Mouse (Mus musculus) C2C12 (cell line): ENCODE data around the gene L3mbtl4. TPM values are rescaled to one million over a fixed set of nuclear protein-coding genes. Genes with fewer than 3 reads are reported as not detected.

Experiments used
- H3K27me3 ChIP-seq: one replicate; pipeline ENCODE4 v1.6.1; 2011; ENCODE audit not compliant: control insufficient read depth, insufficient read depth, insufficient read length
- H3K36me3 ChIP-seq: one replicate; pipeline ENCODE4 v1.6.1; 2011; ENCODE audit not compliant: control insufficient read depth, insufficient read depth
- H3K4me3 ChIP-seq: one replicate; pipeline ENCODE4 v1.5.1; 2011; ENCODE audit warnings: mild to moderate bottlenecking, control low read depth; ENCODE audit not compliant: poor library complexity, insufficient read depth, severe bottlenecking
- H3K79me2 ChIP-seq: one replicate; pipeline ENCODE4 v1.6.1; 2011; ENCODE audit not compliant: control insufficient read depth, insufficient read depth
- H3K79me3 ChIP-seq: one replicate; pipeline ENCODE4 v1.6.1; 2011; ENCODE audit warnings: low read depth, control low read depth
- H3ac ChIP-seq: one replicate; pipeline ENCODE3; 2011; ENCODE audit warnings: low read depth; ENCODE audit not compliant: control insufficient read depth, insufficient read length
- CEBPB ChIP-seq: IDR thresholded peaks from one replicate; pipeline ENCODE4 v1.6.1; 2011; ENCODE audit warnings: low read depth, mild to moderate bottlenecking, control low read depth, moderate library complexity
- CTCF ChIP-seq: IDR thresholded peaks from one replicate; pipeline ENCODE4 v1.5.1; 2011; ENCODE audit not compliant: control insufficient read depth, insufficient read depth, insufficient read length
- FOSL1 ChIP-seq: IDR thresholded peaks from one replicate; pipeline ENCODE4 v1.8.0; 2011; ENCODE audit warnings: mild to moderate bottlenecking, low read length; ENCODE audit not compliant: poor library complexity, insufficient read depth, severe bottlenecking
- MAX ChIP-seq: IDR thresholded peaks from one replicate; pipeline ENCODE4 v1.6.1; 2011; ENCODE audit warnings: mild to moderate bottlenecking, control low read depth
- MYOD1 ChIP-seq: IDR thresholded peaks from one replicate; pipeline ENCODE4 v1.6.1; 2011; ENCODE audit warnings: low read depth; ENCODE audit not compliant: control insufficient read depth, insufficient read length
- MYOG ChIP-seq: IDR thresholded peaks from one replicate; pipeline ENCODE4 v1.6.1; 2011; ENCODE audit not compliant: control insufficient read depth, insufficient read length; ENCODE audit errors: extremely low read depth
- USF1 ChIP-seq: IDR thresholded peaks from one replicate; pipeline ENCODE4 v1.6.1; 2011; ENCODE audit warnings: low read depth, mild to moderate bottlenecking, control low read depth, moderate library complexity
- polyA plus RNA-seq: library from polyadenylated mRNA; unstranded; fragments of >200 nt; fragmentation: generic; extraction: Trizol; gene quantifications from one replicate; pipeline ENCODE4 v1.2.1, GENCODE M21; 2012; ENCODE audit warnings: missing spikeins

The L3mbtl4 gene
- polyA plus RNA-seq, 1 experiment = not detected

GRCm38 (mm10) chr17:68672088-68672504 is 398.5 kb downstream of the L3mbtl4 start:
- H3K79me2 ChIP-seq = no peaks in the 10 kb centered on the region
- H3K36me3 ChIP-seq = no peaks in the 10 kb centered on the region
- H3ac ChIP-seq = no peak overlapping the region
- no peaks in the 10 kb centered on the region for H3K79me3 ChIP-seq
- no peak overlapping the region for H3K4me3 ChIP-seq
- no peaks in the 10 kb centered on the region for H3K27me3 ChIP-seq
- TF ChIP-seq MYOD1 = no peak
- no peak for TF ChIP-seq FOSL1
- TF ChIP-seq MAX = no peak
- TF ChIP-seq CTCF = no peak
- no peak for TF ChIP-seq MYOG
- TF ChIP-seq CEBPB = no peak
- no peak for TF ChIP-seq USF1

- H3K79me2 ChIP-seq = no peaks in the 10 kb centered on the region
- TF ChIP-seq MYOD1 (no peak), USF1 (no peak), MYOG (no peak), CEBPB (no peak), FOSL1 (no peak), CTCF (no peak), MAX (no peak)
- H3K4me3 ChIP-seq = no peak overlapping the region
- H3ac ChIP-seq = no peak overlapping the region
- H3K79me3 ChIP-seq = no peaks in the 10 kb centered on the region
- H3K27me3 ChIP-seq = no peaks in the 10 kb centered on the region
- no peaks in the 10 kb centered on the region for H3K36me3 ChIP-seq
Observed at GRCm38 (mm10) chr17:68710701-68711100, 437.1 kb downstream of the L3mbtl4 start.

GRCm38 (mm10) chr17:68711350-68711749 is 437.8 kb downstream of the L3mbtl4 start:
- Histone ChIP-seq H3K4me3 (no peak overlapping the region), H3K36me3 (no peaks in the 10 kb centered on the region), H3K79me3 (no peaks in the 10 kb centered on the region), H3ac (no peak overlapping the region), H3K79me2 (no peaks in the 10 kb centered on the region), H3K27me3 (no peaks in the 10 kb centered on the region)
- TF ChIP-seq CEBPB (no peak), CTCF (no peak), MYOG (no peak), MYOD1 (no peak)

- Histone ChIP-seq H3K4me3 (no peak overlapping the region), H3K36me3 (no peaks in the 10 kb centered on the region), H3K27me3 (no peaks in the 10 kb centered on the region), H3ac (no peak overlapping the region), H3K79me3 (no peaks in the 10 kb centered on the region), H3K79me2 (no peaks in the 10 kb centered on the region)
- TF ChIP-seq MYOD1 = no peak
- TF ChIP-seq FOSL1 = no peak
- TF ChIP-seq MYOG = no peak
- TF ChIP-seq USF1 = no peak
- TF ChIP-seq CEBPB = no peak
- no peak for TF ChIP-seq MAX
- no peak for TF ChIP-seq CTCF
Observed at GRCm38 (mm10) chr17:68748296-68748695, 474.7 kb downstream of the L3mbtl4 start.

GRCm38 (mm10) chr17:68750513-68750912 is 476.9 kb downstream of the L3mbtl4 start:
- no peak overlapping the region for H3K4me3 ChIP-seq
- H3ac ChIP-seq = no peak overlapping the region
- H3K79me2 ChIP-seq = no peaks in the 10 kb centered on the region
- H3K79me3 ChIP-seq = no peaks in the 10 kb centered on the region
- TF ChIP-seq MYOD1 = no peak
- no peak for TF ChIP-seq CEBPB
- TF ChIP-seq MAX = no peak
- no peak for TF ChIP-seq MYOG
- no peak for TF ChIP-seq FOSL1
- TF ChIP-seq USF1 = no peak
- TF ChIP-seq CTCF = no peak
- no peaks in the 10 kb centered on the region for H3K36me3 ChIP-seq
- no peaks in the 10 kb centered on the region for H3K27me3 ChIP-seq

- TF ChIP-seq CEBPB (no peak), MYOD1 (peak; percentile 49)
Observed at GRCm38 (mm10) chr17:68753112-68753511, 479.5 kb downstream of the L3mbtl4 start.

More at GRCm38 (mm10) chr17:68753112-68753511, 479.5 kb downstream of the L3mbtl4 start:
- Histone ChIP-seq H3K79me2 (no peaks in the 10 kb centered on the region), H3K36me3 (no peaks in the 10 kb centered on the region), H3ac (no peak overlapping the region), H3K4me3 (no peak overlapping the region), H3K27me3 (no peaks in the 10 kb centered on the region), H3K79me3 (no peaks in the 10 kb centered on the region)
